In the genomic region with DNA sequence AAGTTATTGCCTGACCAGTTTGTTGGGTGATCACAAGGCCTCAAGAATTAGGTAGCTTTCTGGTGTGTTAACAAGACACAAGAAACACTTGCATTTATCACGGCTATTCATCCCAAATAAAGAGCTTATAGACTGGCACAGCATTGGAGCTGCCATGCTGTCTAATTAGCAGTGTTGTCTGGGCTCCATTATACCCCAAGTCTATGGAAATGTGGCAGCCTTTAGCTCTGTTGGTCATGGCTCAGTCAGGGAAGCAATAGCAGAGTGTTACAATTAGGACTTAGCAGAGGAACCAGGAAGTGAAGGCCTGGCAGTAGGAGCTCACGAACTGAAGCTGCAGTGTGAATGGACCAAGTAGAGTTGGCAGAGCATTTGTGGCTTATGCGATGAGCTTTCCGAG, we compare ENCODE assay signal across 25 mouse cellular contexts.
DNase-seq lines count a peak whose midpoint lies in the region; ATAC-seq and TF ChIP-seq lines count a peak whose summit lies in the region.
"Had no signal": no experiment of that assay in that cellular context is flagged by ENCODE, and none has a peak within 500 bp of the region (broad histone marks: within the 10 kb centered on the region; RNA-seq: fewer than 3 reads in every experiment).

No protein-coding gene starts in this region.

- TF ChIP-seq EP300 in heart, adult 2 months (IDR thresholded peaks at IDR 0.05; ENCODE audit: insufficient read depth, low read depth, low read length) = no peak

- H3K4me3 ChIP-seq in forebrain, embryonic 11.5 days (ENCODE audit: low read depth, low read length) = no peak overlapping the region
- no peak overlapping the region for H3K4me3 ChIP-seq in forebrain, embryonic 10.5 days
- H3K4me3 ChIP-seq in forebrain, embryonic 14.5 days (ENCODE audit: low read depth, low read length) = no peak overlapping the region
- no peak overlapping the region for H3K4me3 ChIP-seq in forebrain, postnatal 0 days (ENCODE audit: low read depth, low read length)
- no peak overlapping the region for H3K4me3 ChIP-seq in forebrain, embryonic 16.5 days (replicated peaks; ENCODE audit: low read length)
- no peak overlapping the region for H3K4me3 ChIP-seq in heart, adult 2 months
- H3K4me3 ChIP-seq: embryonic facial prominence, embryonic 13.5 days; embryonic facial prominence, embryonic 15.5 days; erythroblast, embryonic 14.5 days had no signal

- 79% methylated on average over 4 of the region's 4 CpGs for WGBS in forebrain, embryonic 11.5 days
- WGBS in forebrain, embryonic 10.5 days = 88% methylated on average over 4 of the region's 4 CpGs
- WGBS in forebrain, embryonic 14.5 days = 28% methylated on average over 4 of the region's 4 CpGs
- 33% methylated on average over 4 of the region's 4 CpGs for WGBS in forebrain, postnatal 0 days
- WGBS in forebrain, embryonic 16.5 days = 28% methylated on average over 4 of the region's 4 CpGs
- 69% methylated on average over 4 of the region's 4 CpGs for WGBS in heart, adult 2 months

- no peak for TF ChIP-seq CTCF in forebrain, postnatal 0 days (IDR thresholded peaks at IDR 0.05; ENCODE audit: low read depth)
- no peak for TF ChIP-seq CTCF in heart, adult 2 months (IDR thresholded peaks at IDR 0.05)

- intact Hi-C loops in heart, adult 2 months (cut with DNase I) = no loop called here

- no peak for DNase-seq in forebrain, embryonic 11.5 days (ENCODE audit: low spot score)
- no peak for DNase-seq in forebrain, embryonic 10.5 days (ENCODE audit: extremely low spot score, low spot score)
- DNase-seq in forebrain, embryonic 14.5 days (ENCODE audit: low spot score) = peak; percentile 64
- no peak for DNase-seq in forebrain, postnatal 0 days
- no peak for DNase-seq in heart, adult 2 months
- DNase-seq: adrenal gland, adult 8-10 months; adrenal gland, postnatal 14 days; adrenal gland, postnatal 36 days; B cell, adult 2 months; cerebellum, adult 11 months; cerebellum, adult 18-20 months; cerebellum, adult 8-10 months; cerebellum, adult 9-11 months; cerebellum, postnatal 14 days; cerebellum, postnatal 36 days; embryo, embryonic 11 days had no signal

- H3K27me3 ChIP-seq in forebrain, embryonic 11.5 days (ENCODE audit: control insufficient read depth, insufficient read depth, low read length) = no peaks in the 10 kb centered on the region
- no peaks in the 10 kb centered on the region for H3K27me3 ChIP-seq in forebrain, embryonic 10.5 days (ENCODE audit: poor library complexity, severe bottlenecking)
- H3K27me3 ChIP-seq in forebrain, embryonic 14.5 days (replicated peaks; ENCODE audit: control insufficient read depth, insufficient read depth, low read length) = no peaks in the 10 kb centered on the region
- no peaks in the 10 kb centered on the region for H3K27me3 ChIP-seq in forebrain, postnatal 0 days (ENCODE audit: insufficient read depth, low read length)
- no peaks in the 10 kb centered on the region for H3K27me3 ChIP-seq in forebrain, embryonic 16.5 days (replicated peaks; ENCODE audit: control insufficient read depth, insufficient read depth, low read length)
- H3K27me3 ChIP-seq in heart, adult 2 months (ENCODE audit: control insufficient read depth, insufficient read depth, low read length) = no peaks in the 10 kb centered on the region
- H3K27me3 ChIP-seq: CH12.LX; embryonic facial prominence, embryonic 13.5 days; embryonic facial prominence, embryonic 15.5 days had no signal

- no peaks in the 10 kb centered on the region for H3K79me2 ChIP-seq in heart, adult 2 months (replicated peaks; ENCODE audit: control insufficient read depth, insufficient read depth, low read length)

- no peaks in the 10 kb centered on the region for H3K9me3 ChIP-seq in forebrain, embryonic 11.5 days (ENCODE audit: control insufficient read depth, low read length)
- no peaks in the 10 kb centered on the region for H3K9me3 ChIP-seq in forebrain, embryonic 10.5 days
- no peaks in the 10 kb centered on the region for H3K9me3 ChIP-seq in forebrain, embryonic 14.5 days (replicated peaks; ENCODE audit: control insufficient read depth, low read length)
- H3K9me3 ChIP-seq in forebrain, postnatal 0 days (ENCODE audit: low read length) = no peaks in the 10 kb centered on the region
- no peaks in the 10 kb centered on the region for H3K9me3 ChIP-seq in forebrain, embryonic 16.5 days (ENCODE audit: control insufficient read depth, low read length)
- H3K9me3 ChIP-seq: embryonic facial prominence, embryonic 13.5 days; embryonic facial prominence, embryonic 15.5 days had no signal

- no peak overlapping the region for H3K4me2 ChIP-seq in forebrain, embryonic 11.5 days (ENCODE audit: low read depth, low read length, severe bottlenecking)
- H3K4me2 ChIP-seq in forebrain, embryonic 14.5 days (ENCODE audit: low read length) = no peak overlapping the region
- H3K4me2 ChIP-seq in forebrain, postnatal 0 days (ENCODE audit: low read depth) = no peak overlapping the region
- no peak overlapping the region for H3K4me2 ChIP-seq in forebrain, embryonic 16.5 days (ENCODE audit: low read length)
- H3K4me2 ChIP-seq: embryonic facial prominence, embryonic 13.5 days; embryonic facial prominence, embryonic 15.5 days had no signal

- H3K9ac ChIP-seq in forebrain, embryonic 11.5 days (ENCODE audit: low read length) = no peak overlapping the region
- H3K9ac ChIP-seq in forebrain, embryonic 14.5 days (ENCODE audit: low read length) = no peak overlapping the region
- H3K9ac ChIP-seq in forebrain, postnatal 0 days = no peak overlapping the region
- no peak overlapping the region for H3K9ac ChIP-seq in forebrain, embryonic 16.5 days (replicated peaks; ENCODE audit: low read depth, low read length)
- no peak overlapping the region for H3K9ac ChIP-seq in heart, adult 2 months (ENCODE audit: low read depth, low read length)
- H3K9ac ChIP-seq: embryonic facial prominence, embryonic 13.5 days; embryonic facial prominence, embryonic 15.5 days had no signal

- TF ChIP-seq POLR2A in heart, adult 2 months (IDR thresholded peaks at IDR 0.05; ENCODE audit: insufficient read depth, low read depth, low read length) = no peak

- 0 out of 2 replicates have a peak, but pooled peaks have one; percentile 39 for ATAC-seq in forebrain, embryonic 11.5 days (replicated peaks; ENCODE audit: low FRiP score)
- peak; percentile 68 for ATAC-seq in forebrain, embryonic 14.5 days
- ATAC-seq in forebrain, postnatal 0 days = no peak
- peak; percentile 58; the same call in 1 of the 2 replicates for ATAC-seq in forebrain, embryonic 16.5 days
- ATAC-seq: activated CD4-positive, CD25-positive, alpha-beta regulatory T cell, adult 4 months; CD4-positive, CD25-positive, alpha-beta regulatory T cell, adult 4 months; Patski had no signal

- H3K36me3 ChIP-seq in forebrain, embryonic 11.5 days (ENCODE audit: control insufficient read depth, insufficient read depth, low read length) = no peaks in the 10 kb centered on the region
- no peaks in the 10 kb centered on the region for H3K36me3 ChIP-seq in forebrain, embryonic 10.5 days (replicated peaks)
- no peaks in the 10 kb centered on the region for H3K36me3 ChIP-seq in forebrain, embryonic 14.5 days (ENCODE audit: control insufficient read depth, insufficient read depth, low read length)
- no peaks in the 10 kb centered on the region for H3K36me3 ChIP-seq in forebrain, postnatal 0 days (ENCODE audit: insufficient read depth)
- no peaks in the 10 kb centered on the region for H3K36me3 ChIP-seq in forebrain, embryonic 16.5 days (ENCODE audit: control insufficient read depth, insufficient read depth)
- no peaks in the 10 kb centered on the region for H3K36me3 ChIP-seq in heart, adult 2 months (ENCODE audit: control insufficient read depth, insufficient read depth, low read length)
- H3K36me3 ChIP-seq: embryonic facial prominence, embryonic 13.5 days; embryonic facial prominence, embryonic 15.5 days; G1E had no signal

- H3K27ac ChIP-seq in forebrain, embryonic 11.5 days (ENCODE audit: low read depth, low read length) = no peak overlapping the region
- H3K27ac ChIP-seq in forebrain, embryonic 10.5 days = no peak overlapping the region
- no peak overlapping the region for H3K27ac ChIP-seq in forebrain, embryonic 14.5 days (ENCODE audit: low read depth, low read length)
- no peak overlapping the region for H3K27ac ChIP-seq in forebrain, postnatal 0 days (ENCODE audit: low read depth, low read length)
- no peak overlapping the region for H3K27ac ChIP-seq in forebrain, embryonic 16.5 days (ENCODE audit: low read length)
- no peak overlapping the region for H3K27ac ChIP-seq in heart, adult 2 months
- H3K27ac ChIP-seq: embryonic facial prominence, embryonic 13.5 days; embryonic facial prominence, embryonic 15.5 days had no signal

- no peaks in the 10 kb centered on the region for H3K4me1 ChIP-seq in forebrain, embryonic 11.5 days (replicated peaks; ENCODE audit: control insufficient read depth, insufficient read depth, low read length)
- H3K4me1 ChIP-seq in forebrain, embryonic 10.5 days = no peaks in the 10 kb centered on the region
- H3K4me1 ChIP-seq in forebrain, embryonic 14.5 days (ENCODE audit: control insufficient read depth, insufficient read depth, low read length) = no peaks in the 10 kb centered on the region
- H3K4me1 ChIP-seq in forebrain, postnatal 0 days (ENCODE audit: insufficient read depth) = no peaks in the 10 kb centered on the region
- H3K4me1 ChIP-seq in forebrain, embryonic 16.5 days (replicated peaks; ENCODE audit: control insufficient read depth, insufficient read depth, low read length) = no peaks in the 10 kb centered on the region
- no peaks in the 10 kb centered on the region for H3K4me1 ChIP-seq in heart, adult 2 months (ENCODE audit: control insufficient read depth, insufficient read depth, low read length)
- H3K4me1 ChIP-seq: embryonic facial prominence, embryonic 13.5 days; embryonic facial prominence, embryonic 15.5 days had no signal
